Mouse (Mus musculus): ENCODE results near the gene Slc2a4.

GRCm38 (mm10) chr11:69981141-69981762 lies 33.3 kb upstream of the Slc2a4 start, which contains the start of gene Ctdnep1:
- TF ChIP-seq CTCF (conservative IDR thresholded peaks at IDR 0.05; ENCODE audit: insufficient read depth, insufficient read length, low read depth, low read length), result no peak
- no peak for TF ChIP-seq POLR2A (IDR thresholded peaks at IDR 0.05; ENCODE audit: low read depth, low read length)
